Mouse (Mus musculus) C2C12 (cell line): ENCODE measurements around the gene Nags. TPM values are rescaled to one million over a fixed set of nuclear protein-coding genes. Genes with fewer than 3 reads are reported as not detected.

Source experiments
- H3K27me3 ChIP-seq: one replicate; pipeline ENCODE4 v1.6.1; 2011; ENCODE audit not compliant: control insufficient read depth, insufficient read depth, insufficient read length
- H3K36me3 ChIP-seq: one replicate; pipeline ENCODE4 v1.6.1; 2011; ENCODE audit not compliant: control insufficient read depth, insufficient read depth
- H3K4me3 ChIP-seq: one replicate; pipeline ENCODE4 v1.5.1; 2011; ENCODE audit warnings: mild to moderate bottlenecking, control low read depth; ENCODE audit not compliant: poor library complexity, insufficient read depth, severe bottlenecking
- H3K79me2 ChIP-seq: one replicate; pipeline ENCODE4 v1.6.1; 2011; ENCODE audit not compliant: control insufficient read depth, insufficient read depth
- H3K79me3 ChIP-seq: one replicate; pipeline ENCODE4 v1.6.1; 2011; ENCODE audit warnings: low read depth, control low read depth
- H3ac ChIP-seq: one replicate; pipeline ENCODE3; 2011; ENCODE audit warnings: low read depth; ENCODE audit not compliant: control insufficient read depth, insufficient read length
- CEBPB ChIP-seq: IDR thresholded peaks from one replicate; pipeline ENCODE4 v1.6.1; 2011; ENCODE audit warnings: low read depth, mild to moderate bottlenecking, control low read depth, moderate library complexity
- CTCF ChIP-seq: IDR thresholded peaks from one replicate; pipeline ENCODE4 v1.5.1; 2011; ENCODE audit not compliant: control insufficient read depth, insufficient read depth, insufficient read length
- FOSL1 ChIP-seq: IDR thresholded peaks from one replicate; pipeline ENCODE4 v1.8.0; 2011; ENCODE audit warnings: mild to moderate bottlenecking, low read length; ENCODE audit not compliant: poor library complexity, insufficient read depth, severe bottlenecking
- MAX ChIP-seq: IDR thresholded peaks from one replicate; pipeline ENCODE4 v1.6.1; 2011; ENCODE audit warnings: mild to moderate bottlenecking, control low read depth
- MYOD1 ChIP-seq: IDR thresholded peaks from one replicate; pipeline ENCODE4 v1.6.1; 2011; ENCODE audit warnings: low read depth; ENCODE audit not compliant: control insufficient read depth, insufficient read length
- MYOG ChIP-seq: IDR thresholded peaks from one replicate; pipeline ENCODE4 v1.6.1; 2011; ENCODE audit not compliant: control insufficient read depth, insufficient read length; ENCODE audit errors: extremely low read depth
- USF1 ChIP-seq: IDR thresholded peaks from one replicate; pipeline ENCODE4 v1.6.1; 2011; ENCODE audit warnings: low read depth, mild to moderate bottlenecking, control low read depth, moderate library complexity
- polyA plus RNA-seq: library from polyadenylated mRNA; unstranded; fragments of >200 nt; fragmentation: generic; extraction: Trizol; gene quantifications from one replicate; pipeline ENCODE4 v1.2.1, GENCODE M21; 2012; ENCODE audit warnings: missing spikeins

Nags gene
- polyA plus RNA-seq, 1 experiment: not detected

DNA sequence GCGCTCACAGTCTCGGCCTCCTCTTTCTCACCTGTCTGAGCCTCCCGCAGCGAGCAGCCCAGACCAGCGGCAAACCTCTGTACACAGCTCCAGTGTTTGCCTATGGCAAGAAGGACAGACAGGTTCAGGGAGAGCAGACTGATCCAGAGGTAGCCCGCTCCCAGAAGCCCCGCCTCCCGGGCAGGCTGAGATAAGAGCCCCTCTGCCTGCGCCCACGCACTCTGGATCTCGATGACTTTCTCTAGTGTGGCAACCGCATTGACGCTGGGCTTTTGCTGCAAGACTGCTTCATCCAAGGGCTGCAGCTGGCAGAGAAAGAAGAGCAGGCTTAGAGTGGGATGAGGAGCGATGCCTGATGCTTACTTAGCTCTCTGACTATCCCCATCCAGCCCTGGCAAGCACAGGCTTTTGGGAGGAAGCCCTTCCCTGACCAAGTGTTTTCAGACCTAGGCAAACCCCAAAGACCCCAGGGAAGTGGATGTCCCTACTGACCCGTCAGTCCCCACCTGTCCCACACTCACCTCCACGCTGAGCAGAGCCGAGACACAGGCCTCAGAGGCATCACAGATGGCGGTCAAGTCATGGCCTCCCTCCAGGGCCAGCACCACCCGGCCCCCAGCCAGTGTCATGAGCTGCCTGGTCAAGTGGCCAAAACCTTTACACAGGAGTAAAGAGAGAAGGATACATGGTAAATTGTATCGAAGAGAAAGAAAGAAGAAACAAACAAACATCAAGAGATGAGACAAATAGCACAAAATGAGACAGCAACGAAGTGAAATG, 50.9 kb downstream of the Nags start:
- H3K79me2 ChIP-seq: peaks cover 3% of the 10 kb centered on the region
- no peak overlapping the region for H3ac ChIP-seq
- H3K27me3 ChIP-seq: no peaks in the 10 kb centered on the region
- H3K36me3 ChIP-seq: peaks cover 68% of the 10 kb centered on the region
- H3K79me3 ChIP-seq: no peaks in the 10 kb centered on the region
- TF ChIP-seq USF1 (no peak), MAX (no peak), MYOG (no peak), MYOD1 (no peak), CEBPB (no peak), FOSL1 (no peak), CTCF (no peak)
- no peak overlapping the region for H3K4me3 ChIP-seq

DNA sequence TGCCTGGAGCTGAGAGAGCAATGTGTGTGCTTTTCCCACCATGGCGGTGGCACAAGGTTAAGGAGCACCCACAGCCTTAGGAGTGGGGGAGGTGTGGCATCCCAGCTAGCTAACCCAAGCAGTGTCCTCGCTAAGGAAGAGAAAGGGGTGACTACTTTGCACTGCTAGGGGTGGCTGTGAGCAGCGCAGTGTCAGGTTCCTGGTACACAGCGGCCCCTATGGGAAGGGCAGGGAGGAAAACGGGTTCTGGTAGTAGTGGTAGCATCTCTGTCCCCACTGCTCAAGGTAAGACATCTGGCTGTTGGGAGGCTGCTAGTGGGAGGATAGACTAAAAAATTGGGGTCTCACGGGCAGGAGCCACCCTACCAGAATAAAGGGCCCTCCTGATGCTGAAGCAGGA, 52.9 kb downstream of the Nags start:
- Histone ChIP-seq H3K79me2 (no peaks in the 10 kb centered on the region), H3K27me3 (no peaks in the 10 kb centered on the region), H3K36me3 (peaks cover 66% of the 10 kb centered on the region), H3K79me3 (no peaks in the 10 kb centered on the region), H3ac (no peak overlapping the region), H3K4me3 (no peak overlapping the region)
- TF ChIP-seq FOSL1 (no peak), MAX (no peak), MYOD1 (no peak), USF1 (no peak), MYOG (no peak), CEBPB (no peak), CTCF (no peak)

Other genes starting within 250 kb of the Nags start
- 0.02 TPM for gene Sost, start 178.5 kb upstream of the Nags start, polyA plus RNA-seq
- not detected for gene Cfap97d1, start 161.2 kb upstream of the Nags start, polyA plus RNA-seq
- 32.0 TPM for gene Dusp3, start 158.5 kb upstream of the Nags start, polyA plus RNA-seq
- 0.14 TPM for gene Mpp3, start 117.1 kb upstream of the Nags start, polyA plus RNA-seq
- gene Cd300lg, start 104.0 kb upstream of the Nags start, polyA plus RNA-seq: not detected
- 1.7 TPM for gene Mpp2, start 57.0 kb upstream of the Nags start, polyA plus RNA-seq
- not detected for gene Ppy, start 44.2 kb upstream of the Nags start, polyA plus RNA-seq
- gene Pyy, start 37.7 kb upstream of the Nags start, polyA plus RNA-seq: not detected
- 25.1 TPM for gene Tmem101, start 10.9 kb downstream of the Nags start, polyA plus RNA-seq
- 43.0 TPM for gene Lsm12, start 39.8 kb downstream of the Nags start, polyA plus RNA-seq
- gene G6pc3, start 44.1 kb downstream of the Nags start, polyA plus RNA-seq: 40.4 TPM
- gene Hdac5, start 84.7 kb downstream of the Nags start, polyA plus RNA-seq: 74.9 TPM
- gene BC030867, start 103.4 kb downstream of the Nags start, polyA plus RNA-seq: 12.0 TPM
- gene Asb16, start 123.2 kb downstream of the Nags start, polyA plus RNA-seq: not detected
- 25.2 TPM for gene Tmub2, start 139.4 kb downstream of the Nags start, polyA plus RNA-seq
- gene Atxn7l3, start 151.1 kb downstream of the Nags start, polyA plus RNA-seq: 33.9 TPM
- gene Ubtf, start 174.2 kb downstream of the Nags start, polyA plus RNA-seq: 70.2 TPM
- gene Slc4a1, start 220.7 kb downstream of the Nags start, polyA plus RNA-seq: not detected
- gene Rundc3a, start 247.9 kb downstream of the Nags start, polyA plus RNA-seq: 2.2 TPM